Mouse (Mus musculus): ENCODE measurements around the gene Gdf1. TPM values are rescaled to one million over a fixed set of nuclear protein-coding genes. Genes with fewer than 3 reads are reported as not detected.

Gene Gdf1
- polyA plus RNA-seq (2012; rRNA removed): 1.1 and 1.6 TPM in 2 replicates

- Histone ChIP-seq H3K4me1 (ENCODE audit: control insufficient read depth, insufficient read depth, insufficient read length, low read length) (no peaks in the 10 kb centered on the region), H3K27me3 (ENCODE audit: control insufficient read depth, insufficient read depth, low read length) (no peaks in the 10 kb centered on the region), H3K27ac (ENCODE audit: insufficient read depth, low read depth, low read length) (no peak within 1 kb of the TSS), H3K36me3 (ENCODE audit: control insufficient read depth, insufficient read depth, low read length) (peaks cover 35% of the 10 kb centered on the region), H3K4me3 (ENCODE audit: low read depth, low read length) (no peak within 1 kb of the TSS)
- WGBS: 33% methylated on average over 14 of the region's 14 CpGs
- TF ChIP-seq POLR2A (IDR thresholded peaks at IDR 0.05; ENCODE audit: low read depth, low read length): no peak
- no peak for TF ChIP-seq CTCF (IDR thresholded peaks at IDR 0.05; ENCODE audit: extremely low read depth, insufficient read length, insufficient replicate concordance, low read depth, low read length)
Observed at GRCm38 (mm10) chr8:70329124-70329834, at the start of gene Gdf1. TSS of gene Gdf1 (plus strand) at chr8:70329817.

DNA sequence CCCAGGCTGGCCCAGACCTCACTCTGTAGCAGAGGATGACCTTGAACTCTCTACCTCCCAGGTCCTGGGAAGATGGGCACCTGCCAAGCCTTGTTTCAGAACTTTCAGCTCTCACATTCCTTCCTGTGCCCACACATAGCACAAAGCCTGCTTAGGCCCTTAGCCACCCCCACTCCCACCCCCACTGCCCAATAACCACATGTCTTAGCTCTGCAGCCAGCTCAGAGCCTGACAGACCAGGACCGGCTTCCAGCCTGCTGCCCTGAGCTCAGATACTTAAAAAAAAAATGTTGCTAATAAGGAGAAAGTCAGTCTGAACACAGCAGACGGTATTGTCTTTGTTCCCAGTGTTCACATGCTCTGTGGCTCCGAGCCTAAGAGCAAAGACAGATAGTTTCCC lies 48.6 kb upstream of the Gdf1 start:
- TF ChIP-seq POLR2A (IDR thresholded peaks at IDR 0.05; ENCODE audit: low read depth, low read length): no peak
- no peak for TF ChIP-seq CTCF (IDR thresholded peaks at IDR 0.05; ENCODE audit: extremely low read depth, insufficient read length, insufficient replicate concordance, low read depth, low read length)
- Histone ChIP-seq H3K27me3 (ENCODE audit: control insufficient read depth, insufficient read depth, low read length) (peaks cover 5% of the 10 kb centered on the region; the same call in 1 of the 2 replicates), H3K4me1 (ENCODE audit: control insufficient read depth, insufficient read depth, insufficient read length, low read length) (no peaks in the 10 kb centered on the region), H3K27ac (ENCODE audit: insufficient read depth, low read depth, low read length) (no peak overlapping the region), H3K4me3 (ENCODE audit: low read depth, low read length) (no peak overlapping the region), H3K36me3 (ENCODE audit: control insufficient read depth, insufficient read depth, low read length) (no peaks in the 10 kb centered on the region)
- WGBS: 76% methylated on average over 3 of the region's 3 CpGs

GRCm38 (mm10) chr8:70282603-70283135 lies 46.9 kb upstream of the Gdf1 start, which contains the start of gene Homer3:
TSS of gene Homer3 (plus strand) at chr8:70282827.
- WGBS: 4% methylated on average over 34 of the region's 36 CpGs

GRCm38 (mm10) chr8:70283136-70284077 lies 46.2 kb upstream of the Gdf1 start:
- WGBS: 4% methylated on average over 55 of the region's 55 CpGs

More at GRCm38 (mm10) chr8:70282603-70283135, 46.9 kb upstream of the Gdf1 start, which contains the start of gene Homer3:
- no peaks in the 10 kb centered on the region for H3K36me3 ChIP-seq (ENCODE audit: control insufficient read depth, insufficient read depth, low read length)
- TF ChIP-seq POLR2A (IDR thresholded peaks at IDR 0.05; ENCODE audit: low read depth, low read length) (no peak; the same call in 1 of the 2 replicates), CTCF (IDR thresholded peaks at IDR 0.05; ENCODE audit: extremely low read depth, insufficient read length, insufficient replicate concordance, low read depth, low read length) (peak; percentile 81; the same call in 1 of the 2 replicates)
- peaks cover 5% of the 10 kb centered on the region; the same call in 1 of the 2 replicates for H3K27me3 ChIP-seq (ENCODE audit: control insufficient read depth, insufficient read depth, low read length)
- H3K4me1 ChIP-seq (ENCODE audit: control insufficient read depth, insufficient read depth, insufficient read length, low read length): no peaks in the 10 kb centered on the region
- H3K27ac ChIP-seq (ENCODE audit: insufficient read depth, low read depth, low read length): no peak within 1 kb of the TSS; the same call in 1 of the 2 replicates
- peak within 1 kb of the TSS; percentile 86 for H3K4me3 ChIP-seq (ENCODE audit: low read depth, low read length)

DNA sequence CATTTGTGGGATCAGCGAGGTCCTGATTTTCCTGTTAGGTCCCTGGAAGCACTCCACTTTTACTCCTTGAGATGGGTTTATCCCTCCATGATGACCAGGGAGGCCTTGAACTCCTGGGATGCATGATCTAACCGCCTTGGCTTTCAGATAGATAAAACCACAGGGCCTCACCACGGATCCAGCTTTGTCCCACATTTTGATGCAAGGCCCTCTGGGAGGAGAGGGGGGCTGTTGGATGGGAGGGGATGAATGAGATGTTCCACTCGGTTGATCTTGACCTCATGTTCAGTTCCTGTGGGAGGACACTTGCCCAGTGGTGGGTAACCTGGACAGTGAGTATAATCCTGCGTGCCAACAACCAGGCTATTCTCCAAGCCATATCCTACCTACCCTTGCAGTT lies 45.2 kb upstream of the Gdf1 start:
- no peaks in the 10 kb centered on the region for H3K36me3 ChIP-seq (ENCODE audit: control insufficient read depth, insufficient read depth, low read length)
- H3K4me1 ChIP-seq (ENCODE audit: control insufficient read depth, insufficient read depth, insufficient read length, low read length): no peaks in the 10 kb centered on the region
- TF ChIP-seq POLR2A (IDR thresholded peaks at IDR 0.05; ENCODE audit: low read depth, low read length) (no peak), CTCF (IDR thresholded peaks at IDR 0.05; ENCODE audit: extremely low read depth, insufficient read length, insufficient replicate concordance, low read depth, low read length) (no peak)
- 84% methylated on average over 5 of the region's 5 CpGs for WGBS
- H3K4me3 ChIP-seq (ENCODE audit: low read depth, low read length): no peak overlapping the region
- H3K27me3 ChIP-seq (ENCODE audit: control insufficient read depth, insufficient read depth, low read length): peaks cover 5% of the 10 kb centered on the region; the same call in 1 of the 2 replicates
- H3K27ac ChIP-seq (ENCODE audit: insufficient read depth, low read depth, low read length): no peak overlapping the region

More at GRCm38 (mm10) chr8:70283136-70284077, 46.2 kb upstream of the Gdf1 start:
- Histone ChIP-seq H3K4me3 (ENCODE audit: low read depth, low read length) (peak overlapping the region; percentile 86), H3K27ac (ENCODE audit: insufficient read depth, low read depth, low read length) (no peak overlapping the region; the same call in 1 of the 2 replicates), H3K4me1 (ENCODE audit: control insufficient read depth, insufficient read depth, insufficient read length, low read length) (no peaks in the 10 kb centered on the region), H3K36me3 (ENCODE audit: control insufficient read depth, insufficient read depth, low read length) (no peaks in the 10 kb centered on the region), H3K27me3 (ENCODE audit: control insufficient read depth, insufficient read depth, low read length) (peaks cover 5% of the 10 kb centered on the region; the same call in 1 of the 2 replicates)
- TF ChIP-seq CTCF (IDR thresholded peaks at IDR 0.05; ENCODE audit: extremely low read depth, insufficient read length, insufficient replicate concordance, low read depth, low read length) (no peak), POLR2A (IDR thresholded peaks at IDR 0.05; ENCODE audit: low read depth, low read length) (no peak)

- Histone ChIP-seq H3K27ac (ENCODE audit: insufficient read depth, low read depth, low read length) (no peak overlapping the region), H3K27me3 (ENCODE audit: control insufficient read depth, insufficient read depth, low read length) (peaks cover 5% of the 10 kb centered on the region; the same call in 1 of the 2 replicates), H3K36me3 (ENCODE audit: control insufficient read depth, insufficient read depth, low read length) (no peaks in the 10 kb centered on the region), H3K4me1 (ENCODE audit: control insufficient read depth, insufficient read depth, insufficient read length, low read length) (no peaks in the 10 kb centered on the region), H3K4me3 (ENCODE audit: low read depth, low read length) (no peak overlapping the region)
- WGBS: 96% methylated on average over 15 of the region's 15 CpGs
- no peak for TF ChIP-seq POLR2A (IDR thresholded peaks at IDR 0.05; ENCODE audit: low read depth, low read length)
- no peak for TF ChIP-seq CTCF (IDR thresholded peaks at IDR 0.05; ENCODE audit: extremely low read depth, insufficient read length, insufficient replicate concordance, low read depth, low read length)
Observed at GRCm38 (mm10) chr8:70285304-70285703, 44.3 kb upstream of the Gdf1 start.
